Mouse (Mus musculus): Measurements from ENCODE around the gene Vmn1r83.

DNA sequence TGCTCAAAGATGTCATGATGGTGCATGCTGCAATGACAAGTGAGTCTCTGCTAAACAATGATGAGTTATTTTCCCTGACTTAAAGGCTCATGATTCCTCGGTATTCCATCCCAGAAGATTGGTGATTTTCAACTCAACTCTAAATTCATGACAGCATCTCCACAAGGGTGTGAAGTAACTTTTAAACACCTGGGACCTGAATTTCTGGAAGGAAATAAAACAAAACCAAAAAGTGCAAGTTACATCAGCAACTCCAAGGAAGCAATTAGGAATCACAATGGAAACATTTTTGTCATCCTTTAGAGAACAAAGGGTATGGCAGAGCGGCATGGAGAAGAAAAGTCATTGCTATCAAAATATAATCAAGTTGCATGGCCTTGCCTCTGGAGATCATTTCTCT is at the start of gene Vmn1r83:
- TF ChIP-seq POLR2A (IDR thresholded peaks at IDR 0.05; ENCODE audit: low read depth, low read length) (no peak), CTCF (IDR thresholded peaks at IDR 0.05; ENCODE audit: extremely low read depth, insufficient read depth, insufficient read length, insufficient replicate concordance) (no peak)
